Mouse (Mus musculus) brain, embryonic 18.5 days (tissue): ENCODE measurements around the gene Sephs2.
A peak's percentile ranks its signal among the peaks of the same experiment; 100 is the strongest.

Experiments used
- DNase-seq: peaks from one replicate; pipeline ENCODE4 v3.0.0-alpha.2; 2012; ENCODE audit warnings: low read depth, low spot score

Sephs2 gene

DNA sequence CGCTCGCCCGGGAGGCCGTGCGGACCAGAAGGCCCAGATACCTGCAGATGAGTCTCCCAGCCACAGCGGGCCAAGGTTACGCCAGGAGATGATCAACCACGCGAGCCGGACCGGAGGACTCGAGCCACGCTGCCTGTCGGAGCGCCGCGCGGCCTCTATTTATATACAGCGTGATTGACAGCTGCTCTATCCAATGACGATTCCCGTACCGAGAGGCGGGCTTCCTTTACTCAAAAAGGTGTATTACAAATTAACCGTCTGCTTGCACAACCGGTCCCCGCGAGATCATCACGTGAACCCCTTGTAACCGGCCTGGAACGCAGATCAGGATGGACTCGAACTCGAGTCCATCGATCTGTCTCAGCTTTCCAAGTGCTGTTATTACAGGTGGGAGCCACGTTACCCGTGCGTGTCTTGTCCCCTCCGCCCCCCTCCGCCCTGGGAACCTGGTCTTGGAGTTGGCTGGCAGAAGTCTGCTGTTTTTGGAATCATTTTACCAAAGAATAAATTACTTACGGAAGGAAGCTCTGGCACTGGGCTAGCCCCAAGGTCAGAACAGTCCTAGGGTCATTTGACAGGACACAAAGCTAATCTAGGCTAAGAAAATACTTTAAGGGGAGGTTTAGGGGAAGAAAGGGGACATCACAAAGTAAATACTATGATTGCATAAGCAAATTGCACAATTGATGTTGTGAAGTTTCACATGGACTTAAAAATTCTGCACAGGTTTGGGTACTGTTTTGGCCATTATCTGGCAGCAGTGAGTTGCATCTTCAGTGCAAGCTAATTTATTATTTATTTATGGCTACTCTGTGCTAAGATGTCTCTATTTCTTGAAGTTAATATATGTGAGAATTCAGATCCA is at the start of gene Sephs2:
Gene Sephs2, minus strand, starts transcription at position 131 of the 865 bp plus-strand sequence.
- peak; percentile 81 for DNase-seq

DNA sequence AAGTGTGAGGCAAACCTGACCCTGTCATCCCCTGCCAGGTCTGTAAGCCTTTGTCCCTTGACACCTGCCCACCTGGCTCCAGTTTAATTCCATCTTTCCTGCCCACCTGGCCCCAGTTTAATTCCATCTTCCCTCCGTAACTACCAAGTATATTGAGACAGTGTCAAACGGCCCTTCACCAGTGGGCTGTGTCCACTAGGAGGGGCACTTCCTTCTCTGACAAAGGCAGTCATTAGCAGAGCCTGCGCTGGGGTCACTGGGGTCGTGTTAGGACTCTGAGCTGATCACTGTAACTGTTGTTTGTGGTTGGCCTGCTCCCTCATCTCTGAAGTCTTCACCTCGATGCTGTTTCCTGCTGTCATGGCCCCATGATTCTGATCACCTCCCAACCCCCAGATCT is 48.2 kb upstream of the Sephs2 start:
- no peak for DNase-seq

DNA sequence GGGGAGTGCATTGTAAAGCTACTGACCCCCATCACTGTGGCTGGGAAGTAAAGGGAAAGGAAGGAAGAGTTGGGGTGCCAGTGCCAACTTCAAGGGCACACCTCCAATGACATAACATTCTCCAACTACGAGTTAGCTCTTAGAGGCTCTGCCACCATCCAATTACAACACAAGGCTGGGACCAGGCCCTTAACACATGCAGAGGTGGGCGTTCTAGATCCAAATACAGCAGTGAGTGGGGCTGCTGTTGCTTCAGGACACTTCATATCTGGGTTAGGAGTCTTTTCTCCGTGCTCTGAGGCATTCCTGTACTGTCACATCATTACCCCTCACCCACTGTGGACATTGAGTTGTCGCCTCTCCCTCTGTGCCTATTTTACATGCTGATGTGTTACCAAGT is 47.3 kb upstream of the Sephs2 start:
- no peak for DNase-seq

DNA sequence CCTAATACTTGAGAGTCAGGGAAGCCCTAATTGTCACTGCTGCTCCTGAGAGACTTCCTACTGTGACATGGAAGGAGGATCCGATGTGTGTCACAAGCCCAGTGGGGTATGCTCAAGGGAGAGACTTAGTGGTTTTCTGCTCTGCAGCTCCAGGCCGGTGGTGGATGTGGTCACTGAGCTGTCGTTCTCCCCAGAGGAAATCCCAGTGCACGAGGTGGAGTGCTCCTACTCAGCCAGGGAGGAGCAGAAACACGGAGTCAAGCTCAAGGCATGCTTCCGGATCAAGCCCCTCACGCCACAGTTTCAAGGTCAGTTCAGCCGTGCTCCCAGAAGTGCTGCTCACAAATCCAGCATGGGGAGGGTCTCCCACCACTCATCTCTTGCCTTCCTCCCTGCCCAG is 40.1 kb upstream of the Sephs2 start:
- no peak for DNase-seq

DNA sequence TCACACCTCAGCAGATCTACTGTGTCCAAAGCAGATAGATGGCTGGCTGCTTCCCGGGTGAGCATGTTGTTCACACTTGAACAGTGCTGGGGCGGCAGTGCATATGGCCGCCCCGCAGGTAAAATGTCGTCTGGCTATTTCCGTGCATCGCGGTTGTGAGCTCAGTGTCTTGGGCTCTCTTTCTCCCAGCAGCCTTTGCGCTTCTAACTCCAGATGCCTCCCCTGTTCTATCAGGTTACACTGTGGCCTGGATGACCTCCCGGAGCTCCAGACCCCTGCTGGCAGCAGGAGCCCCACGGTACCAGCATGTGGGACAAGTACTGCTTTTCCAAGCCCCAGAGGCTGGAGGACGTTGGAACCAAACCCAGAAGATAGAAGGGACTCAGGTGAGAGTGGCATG is 36.1 kb upstream of the Sephs2 start:
- no peak for DNase-seq

DNA sequence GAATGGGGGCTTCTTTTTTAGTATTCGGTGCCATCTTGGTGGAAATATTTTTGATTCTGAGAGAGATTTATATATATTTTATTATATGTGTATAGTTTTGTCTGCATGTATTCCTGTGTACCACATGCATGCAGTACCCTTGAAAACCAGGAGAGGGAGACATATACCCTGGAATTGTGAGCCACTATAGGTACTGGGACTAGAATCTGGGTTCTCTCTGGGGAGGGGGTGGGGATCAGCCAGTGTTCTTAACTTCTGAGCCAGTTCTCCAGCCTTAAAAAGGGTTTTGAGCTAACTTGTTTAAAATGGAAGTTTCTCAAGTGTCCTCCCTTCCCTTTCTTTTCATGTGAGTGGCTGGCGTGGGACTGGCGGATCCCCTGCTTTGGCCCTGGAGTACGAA is 35.0 kb upstream of the Sephs2 start:
- peak; percentile 37 for DNase-seq

DNA sequence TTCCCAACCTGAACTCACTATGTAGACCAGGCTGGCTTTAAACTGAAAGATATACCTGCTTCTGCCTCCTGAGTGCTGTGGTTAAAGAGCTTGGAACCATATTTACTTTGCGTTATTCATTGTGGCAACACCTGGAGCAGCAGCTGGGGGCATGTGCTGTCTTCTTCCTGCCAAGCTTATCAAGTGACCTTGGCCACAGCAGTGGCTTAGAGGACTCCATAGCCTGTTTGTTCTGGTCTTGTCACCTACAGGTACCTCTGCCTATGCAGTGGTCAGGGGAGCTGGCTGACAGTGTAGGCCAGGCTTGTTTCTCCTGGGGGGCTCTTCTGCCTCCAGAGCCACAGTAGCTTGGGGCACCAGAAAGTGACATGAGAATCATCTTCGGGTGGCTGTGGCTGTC is 34.6 kb upstream of the Sephs2 start:
- no peak for DNase-seq

DNA sequence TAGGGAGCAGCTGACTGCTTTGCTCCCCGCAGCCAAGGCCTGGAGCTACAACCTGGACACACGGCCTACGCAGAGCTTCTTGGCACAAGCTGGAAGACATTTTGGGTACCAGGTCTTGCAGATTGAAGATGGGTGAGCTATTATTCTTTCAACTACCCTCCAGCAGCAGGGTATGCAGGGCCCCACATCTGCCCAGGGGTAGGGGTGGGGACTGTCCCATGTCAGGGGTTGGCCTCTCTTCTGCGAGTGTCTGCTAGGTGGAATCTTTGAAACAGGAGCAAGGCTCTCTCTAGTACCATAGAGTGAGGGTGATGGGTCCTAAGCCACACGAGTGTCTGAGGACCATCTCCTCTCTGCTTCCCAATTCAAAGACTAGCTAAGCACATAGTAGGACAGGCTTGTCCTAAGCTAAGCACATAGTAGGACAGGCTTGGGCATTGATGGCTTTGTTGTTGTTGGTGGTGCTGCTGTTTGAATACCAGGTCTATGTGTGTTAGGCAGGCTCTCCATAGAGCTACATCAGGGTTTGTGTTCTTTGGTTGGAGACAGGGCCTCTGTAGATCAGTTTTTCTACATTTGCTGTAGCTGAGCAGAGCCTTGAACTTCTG is 23.8 kb upstream of the Sephs2 start:
- DNase-seq: no peak

DNA sequence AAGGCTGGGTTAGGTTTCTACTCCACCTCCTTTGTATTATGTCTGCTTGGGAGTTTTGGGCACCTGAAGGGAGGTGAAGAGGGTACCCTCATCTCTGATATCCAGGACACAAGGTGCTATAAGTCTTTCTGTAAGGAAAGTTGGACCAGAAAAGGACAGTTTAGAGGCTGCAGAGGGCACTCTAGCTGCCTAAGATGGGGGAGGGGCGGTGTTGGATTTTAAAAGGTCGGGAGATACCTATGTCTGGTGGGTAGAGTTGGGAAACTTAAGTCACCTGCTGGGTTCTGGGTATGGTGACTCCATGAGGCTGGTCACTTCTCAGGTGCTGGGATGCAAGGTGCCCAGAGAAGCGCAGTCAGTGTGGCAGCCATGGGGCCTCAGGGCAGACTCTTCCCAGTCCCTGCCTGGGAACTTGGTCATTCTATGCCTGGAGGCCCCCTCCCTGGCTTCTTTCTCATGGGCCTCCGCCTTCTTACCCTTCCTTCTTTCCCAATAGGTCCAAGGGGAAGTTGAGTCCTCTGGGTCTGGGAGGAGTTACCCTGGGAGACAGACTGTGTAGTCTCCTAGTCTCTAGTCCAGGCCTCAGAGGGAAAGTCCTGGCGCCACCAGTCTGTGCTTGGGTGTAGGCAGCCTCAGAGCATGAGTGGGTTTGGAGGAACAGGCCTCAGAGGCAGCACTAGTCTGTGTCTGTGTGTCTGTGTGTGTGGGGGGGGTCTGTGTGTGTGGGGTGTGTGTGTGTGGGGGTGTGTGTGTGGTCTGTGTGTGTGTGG is 23.1 kb upstream of the Sephs2 start:
- no peak for DNase-seq

DNA sequence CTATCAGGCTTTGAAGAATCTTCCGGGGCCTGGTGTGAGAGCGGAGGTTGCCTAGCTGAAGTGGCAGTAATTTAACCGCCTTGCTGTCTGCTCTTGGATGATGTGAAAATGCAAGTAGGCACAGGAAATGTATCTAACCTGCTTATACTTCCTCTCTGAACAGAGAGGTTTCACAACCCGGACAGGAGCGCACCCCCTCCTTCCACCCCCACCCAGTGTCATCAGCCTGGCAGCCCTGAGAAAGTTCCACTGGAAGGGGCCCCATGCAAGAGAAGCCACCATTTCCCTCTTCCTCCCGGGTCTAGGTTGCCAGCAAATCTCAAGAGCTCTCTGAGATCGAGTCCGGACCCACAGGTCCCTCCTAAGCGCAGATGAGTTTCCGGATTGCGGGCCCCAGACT is 22.2 kb upstream of the Sephs2 start, which contains the start of gene Itgal:
Gene Itgal, plus strand, starts transcription at position 163 of the 400 bp plus-strand sequence.
- DNase-seq: no peak

DNA sequence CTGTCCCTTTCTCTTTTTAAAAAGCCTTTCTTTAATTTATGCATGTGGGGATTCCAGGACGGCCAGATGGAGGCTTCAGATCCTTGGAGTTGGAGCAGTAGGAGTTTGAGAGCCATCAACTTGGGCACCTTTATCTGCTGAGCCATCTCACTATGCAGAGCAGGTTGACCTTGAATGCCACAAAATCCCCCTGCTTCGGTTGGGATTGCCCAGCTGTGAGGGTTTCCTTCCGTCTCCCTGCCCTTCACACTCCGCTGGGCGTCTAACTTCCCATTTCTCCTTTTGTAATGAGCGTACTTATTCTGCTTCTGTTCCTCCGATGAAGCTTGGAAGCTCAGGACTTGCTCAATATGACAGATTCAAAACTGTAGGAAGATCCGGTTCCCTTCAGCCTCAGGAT is 16.3 kb upstream of the Sephs2 start:
- no peak for DNase-seq

DNA sequence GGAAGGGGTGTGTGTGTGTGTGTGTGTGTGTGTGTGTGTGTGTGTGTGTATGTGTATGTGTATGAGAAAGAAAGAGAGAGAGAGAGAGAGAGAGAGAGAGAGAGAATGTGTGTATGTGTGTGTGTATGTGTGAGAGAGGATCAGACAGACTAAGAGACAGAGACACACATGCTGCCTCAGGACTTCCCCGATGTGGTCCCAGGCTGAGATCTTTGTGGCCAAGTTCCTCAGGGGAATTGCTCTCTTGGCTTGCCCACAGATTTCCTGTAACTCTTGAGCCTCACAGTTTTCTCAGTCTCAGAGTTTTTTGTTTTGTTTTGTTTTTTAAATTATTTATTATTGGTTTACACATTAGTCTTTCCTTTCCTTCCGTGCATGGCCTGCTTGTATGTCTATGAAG is 15.5 kb upstream of the Sephs2 start:
- DNase-seq: no peak

DNA sequence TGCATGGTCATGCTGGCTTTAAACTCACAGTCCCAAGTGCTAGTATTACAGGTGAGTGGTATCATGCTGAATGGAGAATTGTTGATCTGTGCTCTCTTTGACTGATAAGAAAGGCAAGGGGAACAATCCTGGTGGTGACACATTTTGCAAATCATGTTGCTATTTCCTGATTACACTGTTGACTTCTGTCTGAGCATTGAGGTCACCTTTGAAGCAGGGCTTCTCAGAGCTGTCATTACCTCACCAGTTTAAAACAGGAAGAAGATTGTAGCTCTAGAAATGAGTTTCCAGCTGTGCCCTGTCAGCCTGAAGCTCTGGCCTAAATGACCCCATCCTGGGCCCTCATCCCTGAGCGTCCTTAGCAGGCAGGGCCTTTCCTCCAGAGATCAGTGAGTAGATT is 14.1 kb upstream of the Sephs2 start:
- DNase-seq: no peak

DNA sequence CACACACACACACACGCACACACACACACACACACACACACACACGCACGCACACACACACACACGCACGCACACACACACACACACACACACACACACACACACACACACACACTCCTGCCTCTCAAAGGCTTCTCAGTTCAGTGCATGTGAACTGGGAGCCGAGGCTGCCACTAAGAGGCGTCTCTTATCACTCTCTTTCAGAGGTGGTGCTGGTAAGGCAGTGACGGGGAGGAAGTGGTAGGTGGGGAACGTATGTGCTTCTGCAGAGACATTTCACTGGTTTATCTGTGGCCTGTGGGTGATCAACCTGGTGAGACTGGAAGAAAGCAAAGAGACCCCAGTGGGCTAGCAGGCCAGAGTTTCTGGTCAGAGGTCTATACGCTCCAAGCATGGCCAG is 11.3 kb upstream of the Sephs2 start:
- no peak for DNase-seq

DNA sequence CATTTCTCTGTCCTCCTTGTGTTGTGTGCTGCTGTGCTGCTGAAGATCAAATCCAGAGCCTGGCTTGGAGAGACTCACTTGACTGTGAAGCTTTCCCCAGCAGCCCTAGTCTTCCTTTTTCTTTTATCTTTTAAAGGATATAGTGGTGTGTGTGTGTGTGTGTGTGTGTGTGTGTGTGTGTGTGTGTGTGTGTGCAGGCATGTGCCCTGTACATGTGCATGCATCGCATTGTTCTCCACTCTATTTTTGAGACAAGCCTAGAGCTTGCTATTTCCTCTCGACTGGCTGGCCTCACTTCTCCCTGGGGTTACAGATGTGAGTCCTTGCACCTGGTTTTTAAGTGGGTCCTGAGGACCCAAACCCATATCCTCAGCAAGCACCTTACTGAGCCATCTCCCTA is 8.3 kb upstream of the Sephs2 start:
- no peak for DNase-seq

DNA sequence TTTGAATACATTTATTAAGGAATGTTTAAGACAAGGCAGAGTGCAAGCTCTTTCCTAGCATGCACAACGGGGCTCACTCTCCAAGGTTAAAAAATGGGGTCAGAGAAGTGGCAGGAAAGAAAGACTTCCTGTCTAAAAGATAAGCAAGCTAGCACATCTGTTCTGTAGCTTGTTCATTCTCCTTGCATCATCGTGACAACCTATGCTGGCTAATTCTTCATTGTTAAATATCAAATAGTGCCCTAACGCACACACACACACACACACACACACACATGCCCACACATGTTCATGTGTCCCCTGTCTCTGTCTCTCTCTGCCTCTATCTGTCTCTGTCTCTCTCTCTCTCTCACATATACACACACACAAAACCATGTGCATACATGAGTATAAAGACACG is 7.3 kb upstream of the Sephs2 start:
- no peak for DNase-seq

DNA sequence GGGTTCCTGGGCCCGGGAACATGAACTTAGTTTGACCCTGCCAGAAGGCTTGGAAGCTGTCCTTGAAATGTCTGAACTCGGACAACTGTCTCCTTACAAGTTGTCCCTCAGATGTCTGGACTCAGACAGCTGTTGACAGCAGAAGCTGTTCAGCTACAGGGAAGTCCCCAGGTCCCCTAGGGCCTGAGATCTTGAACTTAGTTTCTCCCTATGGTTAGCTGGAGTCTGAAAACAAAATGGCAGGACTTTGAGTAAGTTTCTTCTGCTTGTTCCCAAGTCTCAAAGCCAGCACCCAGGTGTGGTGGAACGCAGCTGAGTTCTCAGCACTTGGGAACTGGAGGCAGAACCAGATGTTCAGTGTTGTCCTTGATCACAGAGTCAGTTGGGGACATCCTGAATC is 6.2 kb upstream of the Sephs2 start:
- DNase-seq: no peak

DNA sequence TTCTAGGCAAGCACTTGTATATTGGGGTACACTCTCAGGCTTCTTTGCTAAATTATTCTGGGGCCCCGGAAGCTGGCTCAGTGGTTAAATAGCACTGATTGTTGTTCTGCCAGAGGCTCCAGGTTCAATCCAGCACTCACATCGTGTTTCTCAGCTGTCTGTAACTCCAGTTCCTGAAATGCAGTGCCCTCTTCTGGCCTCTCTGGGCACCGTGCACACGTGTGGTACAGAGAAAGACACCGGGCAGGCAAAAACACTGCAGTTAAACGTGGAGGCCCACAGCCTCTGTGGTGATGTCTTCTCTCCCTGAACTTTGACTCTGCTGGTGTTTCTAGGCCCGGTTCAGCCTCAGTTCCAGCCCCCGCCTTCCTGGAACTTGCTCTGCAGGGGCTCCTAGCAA is 4.5 kb upstream of the Sephs2 start:
- no peak for DNase-seq

DNA sequence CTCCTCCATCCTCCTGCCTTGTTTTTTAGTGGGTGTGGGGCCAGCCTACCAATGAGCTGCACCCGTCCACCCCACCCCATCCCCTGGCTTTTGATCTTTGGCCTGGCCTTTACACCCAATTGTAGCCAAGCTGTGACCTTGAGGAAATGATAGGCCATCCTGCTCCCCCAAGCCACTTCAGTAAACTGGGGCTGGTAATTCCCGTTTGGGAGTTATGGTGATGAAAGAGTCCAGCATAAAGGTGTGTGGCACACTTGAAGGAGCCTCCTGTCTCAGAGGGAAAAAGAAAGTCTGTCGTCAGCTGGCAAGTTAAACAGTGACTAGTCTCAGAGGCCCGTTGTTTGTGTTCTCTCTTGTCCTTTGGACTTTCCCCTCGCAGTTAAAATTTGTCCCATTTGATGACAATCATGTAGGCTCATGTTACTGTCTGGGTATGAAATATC is 2.7 kb upstream of the Sephs2 start:
- no peak for DNase-seq

DNA sequence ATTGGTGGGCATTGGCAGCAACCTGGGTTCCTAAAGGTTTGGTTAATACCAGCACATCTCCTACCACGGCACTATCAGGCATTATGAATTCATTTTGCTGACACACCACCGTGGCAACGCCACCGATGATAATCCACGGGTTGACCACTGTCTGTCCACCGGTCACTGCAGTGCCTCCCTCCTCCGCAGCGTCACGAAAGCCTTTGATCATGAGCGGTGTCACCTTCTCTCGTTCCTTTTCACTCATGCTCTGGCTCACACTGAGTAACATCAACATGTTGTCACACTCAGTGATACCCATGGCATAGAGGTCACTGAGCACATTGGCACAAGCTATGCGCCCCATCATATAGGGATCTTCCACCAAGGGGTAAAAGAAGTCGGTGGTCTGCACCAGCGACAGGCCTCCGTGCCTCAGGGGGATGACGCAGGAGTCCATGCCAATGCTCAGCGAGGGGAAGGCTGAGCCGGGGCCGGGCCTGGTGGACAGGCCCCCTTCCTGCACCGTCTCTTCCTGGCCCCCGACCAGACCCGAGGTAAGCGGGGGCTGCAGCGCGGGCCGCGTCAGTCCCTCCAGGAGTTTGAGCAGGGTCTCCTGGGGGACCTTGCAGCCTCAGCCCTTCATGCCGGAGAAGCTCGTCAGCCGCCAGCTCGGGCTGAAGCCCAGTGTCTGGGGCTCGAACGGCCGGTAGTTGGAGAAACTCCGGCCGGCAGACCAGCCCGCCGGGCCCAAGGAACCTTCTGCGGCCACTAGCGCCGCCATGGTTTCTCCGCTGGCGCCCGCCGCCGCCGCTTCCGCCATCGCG is 534 bp downstream of the Sephs2 start:
- no peak for DNase-seq

DNA sequence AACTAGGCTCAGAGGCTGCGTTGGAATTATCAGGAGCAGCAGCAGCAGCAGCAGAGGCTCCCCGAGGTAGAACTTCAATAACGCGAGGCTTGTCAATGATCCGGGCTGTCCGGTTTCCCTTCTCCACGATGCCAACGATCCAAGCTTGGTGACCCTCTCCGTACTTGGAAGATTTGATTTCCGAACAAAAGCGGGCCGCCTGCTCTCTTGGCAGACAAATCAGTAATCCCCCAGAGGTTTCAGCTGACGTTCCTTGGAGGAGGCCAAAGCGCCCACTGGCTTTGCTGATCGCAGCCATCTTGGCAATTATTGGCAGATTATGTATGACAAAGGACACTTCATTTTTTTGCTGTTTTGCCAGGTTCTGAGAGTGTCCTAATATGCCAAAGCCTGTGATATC is 1.3 kb downstream of the Sephs2 start:
- DNase-seq: no peak

DNA sequence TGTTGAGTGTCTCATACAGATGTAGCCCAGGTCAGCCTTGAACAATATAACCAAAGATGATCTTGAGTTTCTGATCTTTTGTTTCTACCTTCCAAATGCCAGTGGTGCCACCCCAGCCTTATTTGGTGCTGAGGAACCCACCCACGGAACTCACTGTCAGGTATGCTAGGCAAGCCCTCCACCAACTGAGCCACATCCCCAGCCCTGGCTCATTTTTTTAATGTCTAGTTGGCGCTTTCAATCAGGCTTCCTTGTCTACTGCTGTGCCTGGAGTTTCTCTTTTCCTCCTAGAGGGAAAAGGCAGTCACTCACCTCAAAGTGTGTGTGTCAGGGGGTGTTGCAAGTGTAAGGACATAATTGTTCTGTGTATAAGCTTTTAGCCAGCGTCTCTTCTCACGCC is 2.8 kb downstream of the Sephs2 start:
- no peak for DNase-seq
